Mouse (Mus musculus): ENCODE results near the gene Ppfia2. TPM values are rescaled to one million over a fixed set of nuclear protein-coding genes. Genes with fewer than 3 reads are reported as not detected.
A peak's percentile ranks its signal among the peaks of the same experiment; 100 is the strongest.

Ppfia2 gene
- polyA plus RNA-seq, 1 experiment from 2014 or later = 7.8 TPM

GRCm38 (mm10) chr10:106914275-106914674 lies 444.1 kb downstream of the Ppfia2 start:
- Histone ChIP-seq H3K4me3 (ENCODE audit: low read depth, low read length) (no peak overlapping the region), H3K36me3 (ENCODE audit: control insufficient read depth, insufficient read depth, low read length) (no peaks in the 10 kb centered on the region), H3K27me3 (ENCODE audit: control insufficient read depth, insufficient read depth, low read length) (no peaks in the 10 kb centered on the region), H3K4me1 (replicated peaks; ENCODE audit: control insufficient read depth, insufficient read depth, low read length) (no peaks in the 10 kb centered on the region), H3K4me2 (replicated peaks; ENCODE audit: low read depth, low read length) (no peak overlapping the region), H3K27ac (ENCODE audit: low read depth, low read length) (no peak overlapping the region), H3K9me3 (ENCODE audit: control insufficient read depth, low read length) (no peaks in the 10 kb centered on the region), H3K9ac (ENCODE audit: low read depth, low read length) (no peak overlapping the region)
- ATAC-seq (ENCODE audit: low FRiP score) (no peak), DNase-seq (ENCODE audit: low spot score) (no peak)

GRCm38 (mm10) chr10:106914822-106915221 lies 444.7 kb downstream of the Ppfia2 start:
- no peak for ATAC-seq (ENCODE audit: low FRiP score)
- Histone ChIP-seq H3K27ac (ENCODE audit: low read depth, low read length) (no peak overlapping the region), H3K36me3 (ENCODE audit: control insufficient read depth, insufficient read depth, low read length) (no peaks in the 10 kb centered on the region), H3K4me1 (replicated peaks; ENCODE audit: control insufficient read depth, insufficient read depth, low read length) (no peaks in the 10 kb centered on the region), H3K4me2 (replicated peaks; ENCODE audit: low read depth, low read length) (no peak overlapping the region), H3K9me3 (ENCODE audit: control insufficient read depth, low read length) (no peaks in the 10 kb centered on the region), H3K27me3 (ENCODE audit: control insufficient read depth, insufficient read depth, low read length) (no peaks in the 10 kb centered on the region), H3K4me3 (ENCODE audit: low read depth, low read length) (no peak overlapping the region), H3K9ac (ENCODE audit: low read depth, low read length) (no peak overlapping the region)
- no peak for DNase-seq (ENCODE audit: low spot score)

GRCm38 (mm10) chr10:106924334-106924733 lies 454.2 kb downstream of the Ppfia2 start:
- Histone ChIP-seq H3K4me2 (replicated peaks; ENCODE audit: low read depth, low read length) (no peak overlapping the region), H3K36me3 (ENCODE audit: control insufficient read depth, insufficient read depth, low read length) (no peaks in the 10 kb centered on the region), H3K4me1 (replicated peaks; ENCODE audit: control insufficient read depth, insufficient read depth, low read length) (no peaks in the 10 kb centered on the region), H3K27me3 (ENCODE audit: control insufficient read depth, insufficient read depth, low read length) (no peaks in the 10 kb centered on the region), H3K9me3 (ENCODE audit: control insufficient read depth, low read length) (no peaks in the 10 kb centered on the region), H3K27ac (ENCODE audit: low read depth, low read length) (no peak overlapping the region), H3K9ac (ENCODE audit: low read depth, low read length) (no peak overlapping the region), H3K4me3 (ENCODE audit: low read depth, low read length) (no peak overlapping the region)
- 0 out of 2 replicates have a peak, but pooled peaks have one; percentile 8 for ATAC-seq (ENCODE audit: low FRiP score)
- no peak for DNase-seq (ENCODE audit: low spot score)
- WGBS = 84% methylated on average over 5 of the region's 5 CpGs

- 0 out of 2 replicates have a peak, but pooled peaks have one; percentile 23 for ATAC-seq (ENCODE audit: low FRiP score)
- no peaks in the 10 kb centered on the region for H3K36me3 ChIP-seq (ENCODE audit: control insufficient read depth, insufficient read depth, low read length)
- WGBS = 88% methylated on average over 3 of the region's 3 CpGs
Measured at GRCm38 (mm10) chr10:106924798-106925197, 454.7 kb downstream of the Ppfia2 start.

GRCm38 (mm10) chr10:106928576-106929332 lies 458.6 kb downstream of the Ppfia2 start:
- ATAC-seq (ENCODE audit: low FRiP score) (peak; percentile 67), DNase-seq (ENCODE audit: low spot score) (peak; percentile 25)
- no peaks in the 10 kb centered on the region for H3K4me1 ChIP-seq (replicated peaks; ENCODE audit: control insufficient read depth, insufficient read depth, low read length)
- H3K36me3 ChIP-seq (ENCODE audit: control insufficient read depth, insufficient read depth, low read length) = no peaks in the 10 kb centered on the region
- no peak overlapping the region for H3K27ac ChIP-seq (ENCODE audit: low read depth, low read length)
- no peak overlapping the region for H3K9ac ChIP-seq (ENCODE audit: low read depth, low read length)
- H3K9me3 ChIP-seq (ENCODE audit: control insufficient read depth, low read length) = no peaks in the 10 kb centered on the region
- no peak overlapping the region for H3K4me3 ChIP-seq (ENCODE audit: low read depth, low read length)
- no peaks in the 10 kb centered on the region for H3K27me3 ChIP-seq (ENCODE audit: control insufficient read depth, insufficient read depth, low read length)
- H3K4me2 ChIP-seq (replicated peaks; ENCODE audit: low read depth, low read length) = no peak overlapping the region
- WGBS = 54% methylated on average over 9 of the region's 9 CpGs

More at GRCm38 (mm10) chr10:106924798-106925197, 454.7 kb downstream of the Ppfia2 start:
- Histone ChIP-seq H3K27ac (ENCODE audit: low read depth, low read length) (no peak overlapping the region), H3K4me3 (ENCODE audit: low read depth, low read length) (no peak overlapping the region), H3K9ac (ENCODE audit: low read depth, low read length) (no peak overlapping the region), H3K9me3 (ENCODE audit: control insufficient read depth, low read length) (no peaks in the 10 kb centered on the region), H3K27me3 (ENCODE audit: control insufficient read depth, insufficient read depth, low read length) (no peaks in the 10 kb centered on the region), H3K4me1 (replicated peaks; ENCODE audit: control insufficient read depth, insufficient read depth, low read length) (no peaks in the 10 kb centered on the region), H3K4me2 (replicated peaks; ENCODE audit: low read depth, low read length) (no peak overlapping the region)
- DNase-seq (ENCODE audit: low spot score) = no peak

- Histone ChIP-seq H3K27ac (ENCODE audit: low read depth, low read length) (no peak overlapping the region), H3K9me3 (ENCODE audit: control insufficient read depth, low read length) (no peaks in the 10 kb centered on the region), H3K4me3 (ENCODE audit: low read depth, low read length) (no peak overlapping the region), H3K9ac (ENCODE audit: low read depth, low read length) (no peak overlapping the region), H3K36me3 (ENCODE audit: control insufficient read depth, insufficient read depth, low read length) (no peaks in the 10 kb centered on the region), H3K4me1 (replicated peaks; ENCODE audit: control insufficient read depth, insufficient read depth, low read length) (no peaks in the 10 kb centered on the region), H3K27me3 (ENCODE audit: control insufficient read depth, insufficient read depth, low read length) (no peaks in the 10 kb centered on the region), H3K4me2 (replicated peaks; ENCODE audit: low read depth, low read length) (peak overlapping the region; percentile 24)
- DNase-seq (ENCODE audit: low spot score) = peak; percentile 51
- 0 out of 2 replicates have a peak, but pooled peaks have one; percentile 20 for ATAC-seq (ENCODE audit: low FRiP score)
- 43% methylated on average over 13 of the region's 13 CpGs for WGBS
Measured at GRCm38 (mm10) chr10:106932571-106933073, 462.5 kb downstream of the Ppfia2 start.

GRCm38 (mm10) chr10:106936996-106937395 lies 466.9 kb downstream of the Ppfia2 start:
- Histone ChIP-seq H3K4me2 (replicated peaks; ENCODE audit: low read depth, low read length) (no peak overlapping the region), H3K4me1 (replicated peaks; ENCODE audit: control insufficient read depth, insufficient read depth, low read length) (no peaks in the 10 kb centered on the region), H3K9ac (ENCODE audit: low read depth, low read length) (no peak overlapping the region), H3K27ac (ENCODE audit: low read depth, low read length) (no peak overlapping the region), H3K4me3 (ENCODE audit: low read depth, low read length) (no peak overlapping the region), H3K9me3 (ENCODE audit: control insufficient read depth, low read length) (no peaks in the 10 kb centered on the region), H3K27me3 (ENCODE audit: control insufficient read depth, insufficient read depth, low read length) (no peaks in the 10 kb centered on the region), H3K36me3 (ENCODE audit: control insufficient read depth, insufficient read depth, low read length) (no peaks in the 10 kb centered on the region)
- no peak for ATAC-seq (ENCODE audit: low FRiP score)
- WGBS = 91% methylated on average over 7 of the region's 7 CpGs
- DNase-seq (ENCODE audit: low spot score) = no peak

- Histone ChIP-seq H3K4me1 (replicated peaks; ENCODE audit: control insufficient read depth, insufficient read depth, low read length) (no peaks in the 10 kb centered on the region), H3K27me3 (ENCODE audit: control insufficient read depth, insufficient read depth, low read length) (no peaks in the 10 kb centered on the region), H3K9me3 (ENCODE audit: control insufficient read depth, low read length) (no peaks in the 10 kb centered on the region), H3K36me3 (ENCODE audit: control insufficient read depth, insufficient read depth, low read length) (no peaks in the 10 kb centered on the region), H3K27ac (ENCODE audit: low read depth, low read length) (no peak overlapping the region), H3K4me2 (replicated peaks; ENCODE audit: low read depth, low read length) (no peak overlapping the region), H3K4me3 (ENCODE audit: low read depth, low read length) (no peak overlapping the region), H3K9ac (ENCODE audit: low read depth, low read length) (no peak overlapping the region)
- ATAC-seq (ENCODE audit: low FRiP score) = no peak
- WGBS = 96% methylated on average over 3 of the region's 3 CpGs
- no peak for DNase-seq (ENCODE audit: low spot score)
Measured at GRCm38 (mm10) chr10:106938851-106939250, 468.7 kb downstream of the Ppfia2 start.

- no peaks in the 10 kb centered on the region for H3K27me3 ChIP-seq (ENCODE audit: control insufficient read depth, insufficient read depth, low read length)
- ATAC-seq (ENCODE audit: low FRiP score) (no peak), DNase-seq (ENCODE audit: low spot score) (no peak)
- no peak overlapping the region for H3K27ac ChIP-seq (ENCODE audit: low read depth, low read length)
- no peaks in the 10 kb centered on the region for H3K4me1 ChIP-seq (replicated peaks; ENCODE audit: control insufficient read depth, insufficient read depth, low read length)
- H3K36me3 ChIP-seq (ENCODE audit: control insufficient read depth, insufficient read depth, low read length) = no peaks in the 10 kb centered on the region
- WGBS = 77% methylated on average over 1 of the region's 1 CpGs
- no peak overlapping the region for H3K4me2 ChIP-seq (replicated peaks; ENCODE audit: low read depth, low read length)
- H3K9ac ChIP-seq (ENCODE audit: low read depth, low read length) = no peak overlapping the region
- H3K9me3 ChIP-seq (ENCODE audit: control insufficient read depth, low read length) = no peaks in the 10 kb centered on the region
- no peak overlapping the region for H3K4me3 ChIP-seq (ENCODE audit: low read depth, low read length)
Measured at GRCm38 (mm10) chr10:106939441-106939840, 469.3 kb downstream of the Ppfia2 start.
